Mouse (Mus musculus) ES-E14 (cell line): ENCODE measurements at regions not wholly inside any gene's neighbourhood (a gene's known extent, or its start where the extent isn't known, plus 50 kb on each side); places are given as distances from the start of the nearest gene placed in this dataset.

Experiments used
- CHD2 ChIP-seq: IDR thresholded peaks from 2 replicates; pipeline ENCODE4 v1.6.1; 2014; ENCODE audit warnings: mild to moderate bottlenecking, low read depth, low read length, inconsistent platforms
- MAFK ChIP-seq: IDR thresholded peaks from 2 replicates; pipeline ENCODE4 v1.6.1; 2014; ENCODE audit warnings: mild to moderate bottlenecking, low read depth, low read length, inconsistent platforms; ENCODE audit not compliant: insufficient read depth
- ZC3H11A ChIP-seq: IDR thresholded peaks from 2 replicates; pipeline ENCODE4 v1.6.1; 2012; ENCODE audit warnings: low read depth, mild to moderate bottlenecking, inconsistent platforms, low read length, borderline replicate concordance
- ZNF384 ChIP-seq: IDR thresholded peaks from 2 replicates; pipeline ENCODE4 v1.6.1; 2012; ENCODE audit warnings: low read depth, low read length, inconsistent platforms

DNA sequence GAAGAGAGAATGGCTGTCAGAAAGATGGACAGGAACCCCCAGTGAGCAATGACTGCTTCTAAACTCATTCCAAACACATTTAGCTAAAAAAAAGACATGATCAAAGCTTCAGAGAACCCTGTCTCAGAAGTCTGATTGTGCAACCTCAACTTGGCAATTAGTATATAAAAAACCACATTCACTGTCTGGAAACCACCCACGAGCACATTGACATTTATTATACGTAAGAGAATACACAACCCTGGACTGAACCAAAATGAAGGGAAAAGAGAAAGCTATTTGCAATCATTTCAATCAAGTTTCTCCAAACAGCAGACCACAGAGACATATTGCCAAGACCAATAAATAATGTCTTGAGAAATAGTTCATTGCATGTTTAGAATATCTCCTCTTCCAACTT is 820.7 kb upstream of the Adgrl2 start:
- no peak for TF ChIP-seq ZC3H11A
- TF ChIP-seq CHD2 = no peak
- no peak for TF ChIP-seq MAFK
- TF ChIP-seq ZNF384 = no peak
